Mouse (Mus musculus): ENCODE data around the gene Gprin1.
A peak's percentile ranks its signal among the peaks of the same experiment; 100 is the strongest.

The Gprin1 gene

DNA sequence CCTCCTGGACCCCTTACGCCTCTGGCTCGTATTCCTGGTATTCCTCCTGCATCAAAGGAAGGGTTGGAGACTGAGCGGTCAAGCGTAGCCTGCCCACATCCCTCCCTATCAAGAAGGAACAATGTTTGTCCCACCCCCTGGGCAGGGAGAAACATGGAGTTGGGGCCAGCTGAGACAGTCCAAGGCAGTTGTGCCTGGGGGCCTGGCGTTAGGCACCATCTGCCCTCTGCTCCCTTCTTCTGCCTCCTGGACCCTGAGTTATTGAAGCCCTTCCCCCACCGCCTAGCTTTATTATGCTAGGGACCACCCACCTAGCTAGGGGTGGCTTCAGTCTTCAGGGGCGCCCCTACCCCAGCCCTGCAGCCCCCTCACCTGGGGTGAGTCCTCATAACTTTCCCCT, 9.8 kb upstream of the Gprin1 start:
- DNase-seq: peak; percentile 49

DNA sequence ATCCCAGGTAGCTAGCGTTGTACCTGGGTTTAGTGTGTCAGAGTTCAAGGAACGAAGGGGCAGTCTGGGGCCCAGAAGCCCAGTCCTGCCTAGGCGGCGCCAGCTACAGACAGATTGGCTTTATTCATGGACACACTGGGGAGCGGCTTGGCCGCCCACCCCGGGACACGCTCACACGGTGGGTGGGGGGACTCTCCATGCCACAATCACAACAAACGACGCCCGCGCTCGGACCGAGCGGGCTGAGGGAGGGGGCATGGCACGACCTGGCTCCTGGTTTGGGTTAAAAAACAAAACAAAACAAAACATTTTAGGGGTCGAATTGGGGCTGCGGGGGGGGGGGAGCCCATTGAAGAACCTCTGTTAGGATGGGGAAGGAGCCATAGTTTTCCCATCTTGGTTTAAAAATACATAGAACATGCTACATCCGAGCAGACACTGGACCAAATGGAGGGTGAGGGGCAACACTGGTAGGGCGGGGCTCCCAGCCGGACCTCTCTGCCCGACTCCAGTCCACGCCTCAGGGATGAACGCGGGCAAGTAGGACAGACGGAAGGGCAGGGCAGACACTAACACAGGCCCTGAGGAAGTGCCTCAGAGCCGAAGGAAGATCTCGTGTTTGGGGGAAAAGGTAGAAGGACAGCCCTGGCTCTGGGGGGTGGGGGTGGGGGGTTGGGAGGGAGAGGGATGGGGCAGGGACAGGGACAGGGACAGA, 9.2 kb upstream of the Gprin1 start:
- DNase-seq: peak; percentile 55

DNA sequence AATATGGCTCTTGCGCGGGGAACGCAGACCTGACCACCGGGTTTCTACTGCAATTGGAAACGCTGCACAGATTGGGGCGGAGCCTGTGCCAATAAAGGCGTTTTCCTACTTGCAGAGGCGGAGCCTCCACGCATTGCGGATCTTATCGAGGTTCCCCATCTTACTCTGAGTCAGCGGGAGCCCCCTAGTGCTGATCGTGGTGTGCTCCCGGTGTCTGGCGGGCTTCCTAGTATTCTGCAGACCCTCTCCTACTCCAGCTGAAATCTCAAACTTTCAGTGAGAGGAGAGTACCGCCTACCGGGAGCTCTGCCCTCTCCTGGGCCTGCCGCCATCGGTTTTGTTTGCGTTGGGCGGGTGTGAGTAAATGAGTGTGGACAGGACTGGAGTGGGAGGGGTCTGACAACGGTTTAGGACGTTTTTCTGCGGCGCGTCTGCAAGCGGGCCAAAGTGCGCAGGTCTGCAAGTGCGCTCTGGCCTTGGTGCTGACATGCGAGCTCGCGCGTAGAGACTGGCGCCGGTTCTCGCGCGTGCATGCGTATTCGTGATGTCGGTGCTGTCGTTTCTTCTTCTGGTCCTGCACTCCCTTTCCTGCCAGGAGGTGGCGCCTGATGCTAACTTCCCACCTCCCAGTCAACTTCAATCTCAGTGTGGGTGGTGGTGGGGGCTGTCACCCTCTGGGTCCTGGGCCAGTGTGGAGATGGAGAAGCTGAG, 8.5 kb upstream of the Gprin1 start:
- DNase-seq: peak; percentile 95

DNA sequence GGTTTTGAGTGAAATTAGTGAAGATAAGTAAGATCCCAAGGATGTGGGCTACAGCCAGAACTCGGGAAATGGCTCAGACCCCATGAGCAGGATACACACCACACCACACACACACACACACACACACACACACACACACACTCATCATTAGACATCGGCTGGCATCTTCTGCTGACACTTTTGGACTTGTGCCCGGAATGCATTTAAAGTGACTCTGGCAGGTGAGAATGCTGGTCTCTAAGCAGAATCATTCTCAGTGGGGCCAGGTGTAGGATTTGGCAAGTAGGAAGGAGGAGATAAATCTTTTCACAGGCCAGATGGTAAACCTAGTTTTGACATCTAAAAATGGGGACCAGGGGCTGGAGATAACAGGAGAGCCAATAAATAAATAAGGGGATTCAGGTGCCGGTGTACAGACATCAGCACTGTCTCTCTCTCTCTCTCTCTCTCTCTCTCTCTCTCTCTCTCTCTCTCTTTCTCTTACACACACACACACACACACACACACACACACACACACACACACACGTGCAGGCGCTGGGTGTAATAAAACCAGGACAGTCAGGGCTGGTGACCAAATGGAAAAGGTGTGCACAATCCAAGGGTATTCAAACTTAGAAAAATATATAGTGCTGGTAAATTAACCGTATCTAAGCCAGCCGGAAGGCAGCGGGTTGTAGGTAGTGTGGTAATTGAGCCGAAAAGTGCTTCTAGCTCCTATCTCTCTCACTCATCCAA, 7.6 kb upstream of the Gprin1 start:
- peak; percentile 80 for DNase-seq

DNA sequence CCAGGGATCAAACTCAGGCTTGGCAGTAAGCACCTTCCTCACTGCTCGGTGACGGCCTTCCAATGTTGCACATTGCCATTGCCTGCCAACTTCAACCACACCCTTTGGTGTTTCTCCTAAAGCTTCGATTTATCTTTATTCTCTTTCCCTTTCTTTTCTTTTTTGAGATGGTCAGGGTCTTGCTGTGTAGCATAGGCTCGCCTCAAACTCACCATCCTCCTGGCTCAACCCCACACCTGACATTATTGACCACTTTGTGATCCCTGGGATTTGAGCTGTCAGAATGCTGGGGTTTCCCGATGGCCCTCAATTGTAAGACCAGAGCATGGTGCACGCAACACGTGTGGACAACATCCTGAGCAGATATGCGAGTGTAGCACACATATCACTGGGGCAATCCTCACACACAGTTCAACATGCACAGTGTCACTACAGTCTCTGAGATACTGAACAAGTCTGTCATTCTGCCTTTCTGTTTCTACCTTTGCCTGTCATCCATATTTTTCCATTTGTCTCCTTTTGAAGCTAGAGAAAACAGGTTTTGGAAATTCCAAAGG, 6.6 kb upstream of the Gprin1 start:
- DNase-seq: peak; percentile 37

DNA sequence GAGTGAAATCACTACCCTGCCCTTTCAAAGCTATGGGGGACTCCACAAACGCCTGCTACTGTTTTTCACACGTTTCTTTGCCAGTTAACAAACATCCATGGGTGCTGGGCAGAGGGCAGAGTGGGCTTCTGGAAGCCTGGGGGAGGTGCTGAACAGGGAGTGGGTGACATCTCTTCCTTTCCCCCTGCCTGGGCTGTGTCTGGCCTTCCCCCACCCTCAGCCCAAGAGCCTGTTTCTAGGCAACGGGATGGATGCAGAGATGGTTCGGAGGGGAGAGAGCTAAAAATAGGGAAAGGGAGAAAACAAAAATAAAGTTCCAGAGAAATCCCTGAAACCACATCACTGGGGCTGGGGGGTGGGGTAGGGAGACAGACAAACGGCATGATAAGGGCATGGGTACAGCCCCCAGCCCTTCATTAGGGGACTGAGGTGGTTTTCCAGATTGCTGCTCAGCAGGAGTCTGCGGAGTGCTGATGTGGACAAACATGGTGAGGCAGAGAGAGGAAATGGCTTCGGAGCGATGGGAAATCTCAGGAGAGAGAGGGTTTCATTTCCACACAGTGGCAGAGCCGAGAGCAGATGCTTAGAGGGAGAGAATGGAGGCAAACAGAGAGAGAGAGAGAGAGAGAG, 5.6 kb upstream of the Gprin1 start:
- DNase-seq: no peak

GRCm38 (mm10) chr13:54754169-54755080, 4.8 kb upstream of the Gprin1 start:
- peak; percentile 42 for DNase-seq

GRCm38 (mm10) chr13:54753733-54754132, 4.1 kb upstream of the Gprin1 start:
- DNase-seq: peak; percentile 27

DNA sequence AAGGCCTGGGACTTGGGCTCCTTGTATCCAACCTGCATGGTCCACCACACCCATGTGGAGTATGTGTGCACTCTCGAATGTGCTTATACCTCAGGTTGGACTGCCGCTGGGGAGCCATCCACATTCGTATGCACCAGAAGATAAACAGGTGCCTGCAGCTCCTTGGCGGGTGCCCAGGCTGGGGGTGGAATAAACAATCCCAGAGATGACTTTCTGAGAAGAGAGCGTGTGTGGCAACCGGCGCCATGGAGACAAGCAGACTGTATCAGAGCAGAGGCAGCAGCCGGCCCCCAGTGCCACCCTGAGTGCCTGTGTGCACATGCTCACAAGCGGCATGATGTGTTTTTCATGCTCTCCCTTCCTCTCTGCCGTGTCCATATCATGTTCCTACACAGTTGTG, 3.0 kb upstream of the Gprin1 start:
- DNase-seq: peak; percentile 60

GRCm38 (mm10) chr13:54750699-54751098, 1.0 kb upstream of the Gprin1 start:
- DNase-seq: no peak

DNA sequence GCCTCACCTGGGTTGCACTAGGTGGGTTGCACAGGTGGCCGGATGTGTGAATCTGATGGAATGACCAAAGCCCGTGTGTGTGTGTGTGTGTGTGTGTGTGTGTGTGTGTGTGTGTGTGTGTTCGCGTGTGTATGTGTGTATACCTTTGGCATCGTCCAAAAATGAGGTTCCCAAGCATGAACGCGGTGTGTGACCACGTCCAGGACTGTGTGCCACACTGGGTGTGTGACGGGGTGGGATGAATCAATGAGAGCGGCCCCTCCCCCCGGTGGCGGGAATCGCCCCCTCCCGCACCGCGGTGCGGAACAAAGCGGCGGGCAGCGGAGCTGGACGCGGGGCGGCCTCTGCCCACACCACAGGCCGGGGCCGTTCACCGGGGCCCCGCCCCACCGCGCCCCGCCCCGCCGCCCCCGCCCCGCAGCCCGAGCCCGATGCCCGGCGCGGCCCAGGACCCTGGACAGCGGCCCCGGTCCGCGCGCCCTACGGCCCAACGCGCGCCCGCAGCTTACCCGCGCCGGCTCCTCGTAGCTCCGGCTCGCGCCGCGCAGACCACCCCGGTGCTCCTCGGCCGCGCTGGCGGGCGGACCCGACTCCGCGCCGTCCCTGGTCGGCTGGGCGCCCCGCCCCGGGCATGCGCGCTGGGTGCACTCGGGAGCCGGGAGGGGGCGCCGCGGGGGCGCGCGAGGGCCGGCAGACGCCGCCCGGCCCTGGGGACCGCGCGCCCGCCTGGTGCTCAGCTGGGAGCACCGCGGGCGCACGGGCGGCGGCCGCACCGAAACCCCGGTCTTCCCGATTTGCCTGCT, 412 bp downstream of the Gprin1 start:
- DNase-seq: peak; percentile 80

- peak; percentile 47 for DNase-seq
These were observed 983 bp downstream of the Gprin1 start for GRCm38 (mm10) chr13:54748721-54749060.

GRCm38 (mm10) chr13:54748190-54748589, 1.5 kb downstream of the Gprin1 start:
- peak; percentile 48 for DNase-seq

DNA sequence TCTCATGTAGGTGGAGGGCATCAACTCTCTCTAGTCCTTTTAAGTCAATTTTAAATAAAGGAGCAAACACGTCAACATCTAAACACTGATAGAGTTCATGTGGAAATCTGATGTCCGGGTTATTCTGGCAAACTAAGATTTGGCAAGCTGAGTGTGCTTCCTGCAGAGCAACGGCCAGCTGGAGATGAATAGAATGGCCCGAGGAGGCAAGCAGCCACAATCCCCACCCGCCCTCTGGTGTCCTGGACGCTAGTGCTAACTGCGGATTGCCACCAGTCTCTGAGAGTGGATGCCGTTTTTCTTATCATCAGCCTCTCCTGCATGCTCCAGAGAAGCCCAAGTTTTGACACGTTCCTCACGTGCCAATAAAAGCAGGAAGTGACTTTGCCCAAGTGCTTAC, 2.8 kb downstream of the Gprin1 start:
- DNase-seq: peak; percentile 74

DNA sequence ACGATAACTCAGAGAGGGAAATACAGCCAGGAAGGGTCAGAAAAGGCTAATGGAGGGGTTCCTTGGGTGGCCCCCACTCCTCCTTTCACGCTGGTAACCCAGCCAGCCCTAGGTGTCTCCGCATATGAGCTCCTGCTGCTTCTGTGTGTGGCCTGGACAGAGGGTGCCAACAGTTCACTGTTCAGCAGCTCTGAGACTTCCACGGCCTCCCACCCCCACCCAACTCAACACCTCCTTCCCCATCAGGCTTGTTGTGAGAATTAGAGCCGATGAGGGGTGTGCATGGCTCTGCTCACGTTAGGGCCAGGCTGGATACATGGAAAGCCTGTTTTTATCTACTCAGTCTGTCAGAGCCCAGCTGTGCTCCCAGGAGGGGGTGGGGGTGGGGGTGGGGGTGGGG, 3.6 kb downstream of the Gprin1 start:
- peak; percentile 36 for DNase-seq

DNA sequence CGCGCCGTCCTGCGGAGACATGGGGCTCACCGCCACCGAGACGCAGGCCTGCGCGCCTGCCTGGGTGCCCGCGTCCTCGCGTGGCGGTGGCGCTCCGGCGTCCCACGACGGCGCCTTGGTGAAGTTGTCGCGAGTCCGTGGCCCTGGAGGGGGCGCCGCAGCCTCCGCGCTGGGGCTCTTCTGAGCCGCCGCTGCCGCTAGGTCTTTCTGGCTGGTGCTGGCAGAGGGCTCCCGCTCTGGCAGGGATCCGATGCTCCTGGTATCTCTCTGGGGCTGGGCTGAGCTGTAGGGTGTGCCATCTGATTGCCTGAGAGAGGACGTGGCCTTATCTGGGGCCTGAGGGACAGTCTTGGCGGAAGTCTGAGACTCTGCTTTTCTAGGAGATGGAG, 11.5 kb downstream of the Gprin1 start:
- peak; percentile 57 for DNase-seq

GRCm38 (mm10) chr13:54737488-54738212, 12.0 kb downstream of the Gprin1 start:
- DNase-seq: peak; percentile 53

DNA sequence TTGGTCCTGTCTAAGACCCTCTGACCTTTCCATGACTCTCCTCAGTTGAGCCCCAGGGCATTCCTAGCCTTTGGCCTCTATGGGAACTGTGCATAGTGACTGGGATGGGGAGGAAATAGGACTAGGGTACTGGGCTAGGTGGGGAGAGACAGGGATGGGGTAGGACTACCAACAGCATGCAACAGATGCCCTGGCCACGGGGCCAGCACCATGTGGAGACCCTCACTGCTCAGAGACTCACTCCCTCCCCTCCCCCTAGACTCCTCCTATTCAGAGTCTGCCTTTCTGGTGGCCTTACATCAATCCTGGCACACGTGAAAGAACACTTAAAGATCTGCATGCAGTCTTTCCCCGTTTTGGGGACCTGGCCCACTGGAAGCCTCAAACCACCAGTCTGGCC, 12.7 kb downstream of the Gprin1 start:
- DNase-seq: no peak

- DNase-seq: no peak
These were observed 23.5 kb downstream of the Gprin1 start for GRCm38 (mm10) chr13:54726131-54726530.

DNA sequence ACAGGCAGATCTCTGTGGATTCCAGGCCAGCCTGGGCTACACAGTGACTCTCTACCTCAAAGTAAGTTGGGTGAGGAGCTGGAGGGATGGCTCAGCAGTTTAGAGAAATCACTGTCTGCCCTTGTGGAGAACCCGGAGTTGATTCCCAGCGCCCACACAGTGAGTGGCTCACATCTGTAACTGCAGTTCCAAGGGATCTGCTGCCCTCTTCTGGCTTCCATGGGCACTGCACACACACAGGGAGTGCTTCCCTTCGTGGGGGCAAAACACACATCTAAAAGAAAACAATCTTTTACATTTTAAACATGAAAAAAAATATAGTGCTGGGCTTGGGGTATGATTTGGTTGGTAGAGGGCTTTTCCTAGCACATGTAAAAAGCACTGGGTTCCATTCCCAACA, 26.5 kb downstream of the Gprin1 start:
- no peak for DNase-seq

All from cerebellum, adult 8-10 months (tissue).